Mouse (Mus musculus): Measurements from ENCODE around the gene Kcna10. TPM values are rescaled to one million over a fixed set of nuclear protein-coding genes. Genes with fewer than 3 reads are reported as not detected.
A peak's percentile ranks its signal among the peaks of the same experiment; 100 is the strongest.

The Kcna10 gene
- not detected in 2 replicates for polyA plus RNA-seq (2016; fragmentation: Nextera tagmentation; extraction: Ambion mirVana)

- Histone ChIP-seq H3K36me3 (no peaks in the 10 kb centered on the region), H3K9me3 (replicated peaks) (no peaks in the 10 kb centered on the region), H3K27ac (replicated peaks) (no peak within 1 kb of the TSS), H3K4me1 (no peaks in the 10 kb centered on the region), H3K27me3 (ENCODE audit: low read depth, poor library complexity, severe bottlenecking) (no peaks in the 10 kb centered on the region), H3K4me3 (no peak within 1 kb of the TSS)
- 95% methylated on average over 1 of the region's 1 CpGs for WGBS
- DNase-seq (ENCODE audit: low spot score), result no peak
These were observed at the start of gene Kcna10 for GRCm38 (mm10) chr3:107182756-107183155. TSS of gene Kcna10 (plus strand) at chr3:107183056.

GRCm38 (mm10) chr3:107134457-107134856 is 48.4 kb upstream of the Kcna10 start:
- Histone ChIP-seq H3K36me3 (no peaks in the 10 kb centered on the region), H3K27me3 (ENCODE audit: low read depth, poor library complexity, severe bottlenecking) (no peaks in the 10 kb centered on the region), H3K4me3 (no peak overlapping the region), H3K9me3 (replicated peaks) (no peaks in the 10 kb centered on the region), H3K4me1 (no peaks in the 10 kb centered on the region), H3K27ac (replicated peaks) (no peak overlapping the region)
- DNase-seq (ENCODE audit: low spot score), result no peak
- 75% methylated on average over 3 of the region's 3 CpGs for WGBS

GRCm38 (mm10) chr3:107147126-107147525 is 35.7 kb upstream of the Kcna10 start:
- DNase-seq (ENCODE audit: low spot score), result no peak
- Histone ChIP-seq H3K9me3 (replicated peaks) (no peaks in the 10 kb centered on the region), H3K4me1 (peaks cover 11% of the 10 kb centered on the region), H3K27me3 (ENCODE audit: low read depth, poor library complexity, severe bottlenecking) (no peaks in the 10 kb centered on the region), H3K4me3 (no peak overlapping the region), H3K36me3 (no peaks in the 10 kb centered on the region), H3K27ac (replicated peaks) (no peak overlapping the region)
- 89% methylated on average over 7 of the region's 7 CpGs for WGBS

- H3K36me3 ChIP-seq, result no peaks in the 10 kb centered on the region
- no peaks in the 10 kb centered on the region for H3K9me3 ChIP-seq (replicated peaks)
- peaks cover 11% of the 10 kb centered on the region for H3K4me1 ChIP-seq
- H3K4me3 ChIP-seq, result no peak overlapping the region
- H3K27ac ChIP-seq (replicated peaks), result no peak overlapping the region
- WGBS, result 76% methylated on average over 3 of the region's 3 CpGs
- peak; percentile 29 for DNase-seq (ENCODE audit: low spot score)
- no peaks in the 10 kb centered on the region for H3K27me3 ChIP-seq (ENCODE audit: low read depth, poor library complexity, severe bottlenecking)
These were observed 33.9 kb upstream of the Kcna10 start for GRCm38 (mm10) chr3:107149006-107149405.

GRCm38 (mm10) chr3:107150469-107150868 is 32.4 kb upstream of the Kcna10 start:
- 57% methylated on average over 3 of the region's 3 CpGs for WGBS
- H3K27ac ChIP-seq (replicated peaks), result no peak overlapping the region
- no peaks in the 10 kb centered on the region for H3K27me3 ChIP-seq (ENCODE audit: low read depth, poor library complexity, severe bottlenecking)

GRCm38 (mm10) chr3:107150872-107151540 is 31.9 kb upstream of the Kcna10 start:
- Histone ChIP-seq H3K9me3 (replicated peaks) (no peaks in the 10 kb centered on the region), H3K27me3 (ENCODE audit: low read depth, poor library complexity, severe bottlenecking) (no peaks in the 10 kb centered on the region), H3K4me3 (no peak overlapping the region), H3K27ac (replicated peaks) (no peak overlapping the region), H3K4me1 (peaks cover 11% of the 10 kb centered on the region), H3K36me3 (no peaks in the 10 kb centered on the region)
- no peak for DNase-seq (ENCODE audit: low spot score)
- 45% methylated on average over 7 of the region's 7 CpGs for WGBS

More at GRCm38 (mm10) chr3:107150469-107150868, 32.4 kb upstream of the Kcna10 start:
- H3K9me3 ChIP-seq (replicated peaks), result no peaks in the 10 kb centered on the region
- no peaks in the 10 kb centered on the region for H3K36me3 ChIP-seq
- DNase-seq (ENCODE audit: low spot score), result no peak
- H3K4me1 ChIP-seq, result peaks cover 11% of the 10 kb centered on the region
- no peak overlapping the region for H3K4me3 ChIP-seq

- Histone ChIP-seq H3K27me3 (ENCODE audit: low read depth, poor library complexity, severe bottlenecking) (no peaks in the 10 kb centered on the region), H3K9me3 (replicated peaks) (no peaks in the 10 kb centered on the region), H3K4me1 (peaks cover 11% of the 10 kb centered on the region), H3K4me3 (no peak overlapping the region), H3K36me3 (no peaks in the 10 kb centered on the region), H3K27ac (replicated peaks) (no peak overlapping the region)
- no peak for DNase-seq (ENCODE audit: low spot score)
- WGBS, result 91% methylated on average over 11 of the region's 11 CpGs
These were observed 28.8 kb upstream of the Kcna10 start for GRCm38 (mm10) chr3:107153772-107154655.

GRCm38 (mm10) chr3:107158856-107159255 is 24.0 kb upstream of the Kcna10 start:
- Histone ChIP-seq H3K27ac (replicated peaks) (no peak overlapping the region), H3K9me3 (replicated peaks) (no peaks in the 10 kb centered on the region), H3K36me3 (no peaks in the 10 kb centered on the region), H3K4me3 (no peak overlapping the region), H3K4me1 (peaks cover 9% of the 10 kb centered on the region), H3K27me3 (ENCODE audit: low read depth, poor library complexity, severe bottlenecking) (0 out of 2 replicates have a peak, but pooled peaks cover 6% of the 10 kb centered on the region)
- WGBS, result 93% methylated on average over 7 of the region's 7 CpGs
- no peak for DNase-seq (ENCODE audit: low spot score)

- 60% methylated on average over 3 of the region's 3 CpGs for WGBS
- Histone ChIP-seq H3K4me3 (peak overlapping the region; percentile 52), H3K27me3 (ENCODE audit: low read depth, poor library complexity, severe bottlenecking) (0 out of 2 replicates have a peak, but pooled peaks cover 6% of the 10 kb centered on the region), H3K36me3 (no peaks in the 10 kb centered on the region), H3K27ac (replicated peaks) (no peak overlapping the region), H3K4me1 (peaks cover 9% of the 10 kb centered on the region), H3K9me3 (replicated peaks) (no peaks in the 10 kb centered on the region)
- peak; percentile 17 for DNase-seq (ENCODE audit: low spot score)
These were observed 23.4 kb upstream of the Kcna10 start for GRCm38 (mm10) chr3:107159418-107159817.

- H3K27ac ChIP-seq (replicated peaks), result peak overlapping the region; percentile 75
- DNase-seq (ENCODE audit: low spot score), result peak; percentile 61
- peak overlapping the region; percentile 52 for H3K4me3 ChIP-seq
- 1% methylated on average over 17 of the region's 17 CpGs for WGBS
- 0 out of 2 replicates have a peak, but pooled peaks cover 6% of the 10 kb centered on the region for H3K27me3 ChIP-seq (ENCODE audit: low read depth, poor library complexity, severe bottlenecking)
- H3K9me3 ChIP-seq (replicated peaks), result no peaks in the 10 kb centered on the region
- H3K4me1 ChIP-seq, result peaks cover 9% of the 10 kb centered on the region
- no peaks in the 10 kb centered on the region for H3K36me3 ChIP-seq
These were observed 23.0 kb upstream of the Kcna10 start for GRCm38 (mm10) chr3:107159859-107160324.

GRCm38 (mm10) chr3:107162741-107163140 is 20.1 kb upstream of the Kcna10 start:
- Histone ChIP-seq H3K4me1 (peaks cover 9% of the 10 kb centered on the region), H3K36me3 (no peaks in the 10 kb centered on the region), H3K4me3 (no peak overlapping the region), H3K27ac (replicated peaks) (no peak overlapping the region), H3K27me3 (ENCODE audit: low read depth, poor library complexity, severe bottlenecking) (0 out of 2 replicates have a peak, but pooled peaks cover 6% of the 10 kb centered on the region), H3K9me3 (replicated peaks) (no peaks in the 10 kb centered on the region)
- no peak for DNase-seq (ENCODE audit: low spot score)
- WGBS, result 89% methylated on average over 2 of the region's 2 CpGs

- H3K4me3 ChIP-seq, result no peak overlapping the region
- H3K36me3 ChIP-seq, result no peaks in the 10 kb centered on the region
- no peaks in the 10 kb centered on the region for H3K9me3 ChIP-seq (replicated peaks)
- 79% methylated on average over 2 of the region's 2 CpGs for WGBS
- DNase-seq (ENCODE audit: low spot score), result no peak
- no peak overlapping the region for H3K27ac ChIP-seq (replicated peaks)
- H3K4me1 ChIP-seq, result no peaks in the 10 kb centered on the region
- no peaks in the 10 kb centered on the region for H3K27me3 ChIP-seq (ENCODE audit: low read depth, poor library complexity, severe bottlenecking)
These were observed 13.3 kb upstream of the Kcna10 start for GRCm38 (mm10) chr3:107169552-107169951.

GRCm38 (mm10) chr3:107171964-107172363 is 10.9 kb upstream of the Kcna10 start:
- H3K4me1 ChIP-seq, result no peaks in the 10 kb centered on the region
- no peak overlapping the region for H3K4me3 ChIP-seq
- H3K27ac ChIP-seq (replicated peaks), result no peak overlapping the region
- no peaks in the 10 kb centered on the region for H3K27me3 ChIP-seq (ENCODE audit: low read depth, poor library complexity, severe bottlenecking)
- 85% methylated on average over 3 of the region's 3 CpGs for WGBS
- no peaks in the 10 kb centered on the region for H3K9me3 ChIP-seq (replicated peaks)
- H3K36me3 ChIP-seq, result no peaks in the 10 kb centered on the region
- no peak for DNase-seq (ENCODE audit: low spot score)
